Mouse (Mus musculus): ENCODE results near the gene Prlh. TPM values are rescaled to one million over a fixed set of nuclear protein-coding genes. Genes with fewer than 3 reads are reported as not detected.

The Prlh gene
- polyA plus RNA-seq, 1 experiment from 2014 or later = not detected

DNA sequence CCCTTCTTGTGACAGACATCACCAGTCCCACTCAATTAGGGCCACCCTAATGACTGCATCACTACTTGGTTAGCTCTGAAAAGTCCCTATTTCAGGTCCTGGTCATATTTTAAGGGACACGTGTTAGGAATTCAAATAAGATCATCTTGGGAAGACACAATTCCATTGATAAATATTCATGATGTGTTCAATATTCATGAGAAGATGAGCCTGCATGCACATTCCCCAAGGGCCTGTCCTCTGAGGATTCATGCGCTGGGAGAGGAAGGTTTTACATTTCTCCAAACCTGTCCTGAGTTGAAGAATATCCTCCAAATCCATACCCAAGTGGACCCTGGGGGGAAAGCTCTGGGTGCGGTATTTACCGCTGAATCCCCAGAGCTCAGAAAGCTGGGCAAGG, 23.1 kb downstream of the Prlh start:
- WGBS = 86% methylated on average over 4 of the region's 4 CpGs
- no peak overlapping the region for H3K9ac ChIP-seq (ENCODE audit: low read length)
- no peak overlapping the region for H3K4me3 ChIP-seq (ENCODE audit: low read depth, low read length)
- H3K27me3 ChIP-seq (replicated peaks; ENCODE audit: control insufficient read depth, insufficient read depth, low read length) = no peaks in the 10 kb centered on the region
- H3K4me1 ChIP-seq (replicated peaks; ENCODE audit: control insufficient read depth, insufficient read depth, low read length) = peaks cover 16% of the 10 kb centered on the region; the same call in 1 of the 2 replicates
- no peak overlapping the region for H3K27ac ChIP-seq (ENCODE audit: low read depth)
- H3K36me3 ChIP-seq (ENCODE audit: control insufficient read depth, insufficient read depth, low read length) = no peaks in the 10 kb centered on the region
- ATAC-seq (replicated peaks; ENCODE audit: low FRiP score, low TSS enrichment, low read depth) (no peak), DNase-seq (ENCODE audit: low spot score) (no peak)
- no peaks in the 10 kb centered on the region for H3K9me3 ChIP-seq (ENCODE audit: control insufficient read depth, low read length)
- no peak overlapping the region for H3K4me2 ChIP-seq (ENCODE audit: low read length)

DNA sequence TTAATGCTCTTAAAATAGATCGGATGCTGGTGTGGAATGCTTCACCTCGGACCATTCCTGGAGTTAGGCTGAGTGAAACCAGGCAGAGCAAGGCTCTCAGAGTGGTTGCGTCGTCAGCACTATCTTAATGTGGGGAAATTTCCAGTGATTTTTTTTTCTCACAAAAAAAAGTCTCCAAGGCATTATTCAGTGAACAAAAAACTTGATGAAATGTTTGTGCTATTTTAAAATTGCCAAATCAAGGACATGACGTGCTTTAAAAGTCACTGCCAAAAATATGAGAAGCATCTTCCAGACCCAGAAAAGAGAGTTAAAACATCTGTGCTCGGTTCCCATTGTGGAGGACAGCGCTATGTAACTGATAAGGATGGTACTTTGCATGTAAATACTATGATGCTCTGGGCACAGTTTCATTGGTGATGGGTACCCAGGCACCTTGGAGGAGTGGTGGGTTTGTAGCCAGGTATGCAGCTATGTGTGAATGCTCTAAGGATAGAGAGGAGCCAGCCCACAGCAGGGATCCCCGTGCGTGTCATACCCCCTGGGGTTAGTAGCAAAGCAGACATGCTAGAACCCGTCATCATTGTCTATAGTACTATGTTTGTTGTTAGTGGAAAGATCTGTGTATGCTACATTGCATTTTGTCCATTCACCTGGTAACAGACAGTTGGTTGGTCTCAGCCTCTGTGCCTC, 27.9 kb downstream of the Prlh start:
- ATAC-seq (replicated peaks; ENCODE audit: low FRiP score, low TSS enrichment, low read depth) = 0 out of 2 replicates have a peak, but pooled peaks have one; percentile 50
- no peak overlapping the region for H3K27ac ChIP-seq (ENCODE audit: low read depth)
- no peaks in the 10 kb centered on the region for H3K9me3 ChIP-seq (ENCODE audit: control insufficient read depth, low read length)
- no peak overlapping the region for H3K4me3 ChIP-seq (ENCODE audit: low read depth, low read length)
- no peak overlapping the region for H3K9ac ChIP-seq (ENCODE audit: low read length)
- H3K36me3 ChIP-seq (ENCODE audit: control insufficient read depth, insufficient read depth, low read length) = no peaks in the 10 kb centered on the region
- no peak for DNase-seq (ENCODE audit: low spot score)
- no peaks in the 10 kb centered on the region for H3K27me3 ChIP-seq (replicated peaks; ENCODE audit: control insufficient read depth, insufficient read depth, low read length)
- 54% methylated on average over 10 of the region's 10 CpGs for WGBS
- no peak overlapping the region for H3K4me2 ChIP-seq (ENCODE audit: low read length)
- H3K4me1 ChIP-seq (replicated peaks; ENCODE audit: control insufficient read depth, insufficient read depth, low read length) = 0 out of 2 replicates have a peak, but pooled peaks cover 4% of the 10 kb centered on the region

DNA sequence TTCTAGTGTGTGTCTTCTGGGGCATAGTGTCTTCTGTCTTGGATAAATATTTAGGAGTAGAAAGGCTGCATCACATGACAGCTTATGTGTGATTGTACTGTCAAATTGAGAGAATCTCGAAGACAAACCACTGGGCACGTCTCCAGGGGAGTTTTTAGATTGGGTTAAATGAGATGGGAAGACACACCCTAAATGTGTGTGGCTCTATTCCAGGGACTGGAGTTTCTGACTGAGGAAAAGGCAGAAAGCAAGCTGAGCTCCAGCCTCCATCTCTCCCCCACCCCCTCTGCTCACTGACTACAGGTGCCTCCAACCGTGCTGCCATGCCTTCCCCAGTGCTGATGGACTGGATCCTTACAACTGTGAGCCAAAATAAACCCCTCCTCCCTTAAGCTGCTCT, 28.4 kb downstream of the Prlh start:
- DNase-seq (ENCODE audit: low spot score) (no peak), ATAC-seq (replicated peaks; ENCODE audit: low FRiP score, low TSS enrichment, low read depth) (no peak)
- Histone ChIP-seq H3K4me2 (ENCODE audit: low read length) (no peak overlapping the region), H3K9ac (ENCODE audit: low read length) (no peak overlapping the region), H3K4me3 (ENCODE audit: low read depth, low read length) (no peak overlapping the region), H3K36me3 (ENCODE audit: control insufficient read depth, insufficient read depth, low read length) (no peaks in the 10 kb centered on the region), H3K27me3 (replicated peaks; ENCODE audit: control insufficient read depth, insufficient read depth, low read length) (no peaks in the 10 kb centered on the region), H3K27ac (ENCODE audit: low read depth) (no peak overlapping the region), H3K4me1 (replicated peaks; ENCODE audit: control insufficient read depth, insufficient read depth, low read length) (0 out of 2 replicates have a peak, but pooled peaks cover 4% of the 10 kb centered on the region), H3K9me3 (ENCODE audit: control insufficient read depth, low read length) (no peaks in the 10 kb centered on the region)
- 65% methylated on average over 3 of the region's 3 CpGs for WGBS

DNA sequence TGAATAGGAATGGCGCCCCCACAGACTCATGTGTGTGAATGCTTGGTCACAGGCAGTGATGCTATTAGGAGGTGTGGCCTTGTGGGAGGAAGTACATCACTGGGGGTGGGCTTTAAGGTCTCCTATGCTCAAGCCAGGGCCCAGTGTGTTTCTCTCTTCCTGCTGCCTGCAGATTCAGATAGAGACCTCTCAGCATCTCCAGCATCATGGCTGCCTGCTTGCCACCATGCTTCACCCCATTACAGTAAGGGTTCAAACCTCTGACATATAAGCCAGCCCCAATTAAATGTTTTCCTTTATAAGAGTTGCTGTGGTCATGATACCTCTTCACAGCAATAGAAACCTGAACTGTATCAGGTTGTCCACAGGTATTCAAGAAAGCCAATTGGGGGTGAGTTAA, 43.0 kb downstream of the Prlh start:
- Histone ChIP-seq H3K36me3 (ENCODE audit: control insufficient read depth, insufficient read depth, low read length) (no peaks in the 10 kb centered on the region), H3K4me1 (replicated peaks; ENCODE audit: control insufficient read depth, insufficient read depth, low read length) (peaks cover 9% of the 10 kb centered on the region; the same call in 1 of the 2 replicates)
- WGBS = 96% methylated on average over 1 of the region's 1 CpGs

DNA sequence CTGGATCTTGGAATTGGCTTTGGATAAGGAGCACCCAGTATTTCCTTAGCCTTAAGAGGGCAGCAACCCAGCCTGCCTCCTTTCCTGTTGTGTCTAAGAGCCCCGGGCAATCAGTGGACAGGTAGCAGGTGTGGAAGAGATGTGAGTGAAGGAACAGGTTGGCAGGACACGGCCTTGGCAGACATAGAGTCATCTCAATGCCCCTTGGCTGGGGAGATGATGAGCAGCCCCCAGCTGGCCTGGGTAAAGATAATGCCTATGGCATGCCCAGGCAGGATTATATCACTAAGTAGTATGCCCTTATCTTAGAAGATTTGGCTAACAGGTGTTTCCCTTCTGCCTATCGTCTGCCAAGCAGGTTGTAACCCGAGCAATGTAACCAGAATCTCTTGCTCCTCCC, 44.2 kb downstream of the Prlh start:
- H3K36me3 ChIP-seq (ENCODE audit: control insufficient read depth, insufficient read depth, low read length) = no peaks in the 10 kb centered on the region
- WGBS = 56% methylated on average over 4 of the region's 4 CpGs
- H3K27ac ChIP-seq (ENCODE audit: low read depth) = no peak overlapping the region
- peaks cover 4% of the 10 kb centered on the region; the same call in 1 of the 2 replicates for H3K9me3 ChIP-seq (ENCODE audit: control insufficient read depth, low read length)
- H3K4me2 ChIP-seq (ENCODE audit: low read length) = no peak overlapping the region
- DNase-seq (ENCODE audit: low spot score) (no peak), ATAC-seq (replicated peaks; ENCODE audit: low FRiP score, low TSS enrichment, low read depth) (no peak)
- H3K9ac ChIP-seq (ENCODE audit: low read length) = no peak overlapping the region
- peaks cover 9% of the 10 kb centered on the region; the same call in 1 of the 2 replicates for H3K4me1 ChIP-seq (replicated peaks; ENCODE audit: control insufficient read depth, insufficient read depth, low read length)
- H3K27me3 ChIP-seq (replicated peaks; ENCODE audit: control insufficient read depth, insufficient read depth, low read length) = no peaks in the 10 kb centered on the region
- no peak overlapping the region for H3K4me3 ChIP-seq (ENCODE audit: low read depth, low read length)

More for the DNA sequence above, 43.0 kb downstream of the Prlh start:
- ATAC-seq (replicated peaks; ENCODE audit: low FRiP score, low TSS enrichment, low read depth) (no peak), DNase-seq (ENCODE audit: low spot score) (no peak)
- Histone ChIP-seq H3K4me2 (ENCODE audit: low read length) (no peak overlapping the region), H3K4me3 (ENCODE audit: low read depth, low read length) (no peak overlapping the region), H3K27ac (ENCODE audit: low read depth) (no peak overlapping the region), H3K9ac (ENCODE audit: low read length) (no peak overlapping the region), H3K9me3 (ENCODE audit: control insufficient read depth, low read length) (peaks cover 4% of the 10 kb centered on the region; the same call in 1 of the 2 replicates), H3K27me3 (replicated peaks; ENCODE audit: control insufficient read depth, insufficient read depth, low read length) (no peaks in the 10 kb centered on the region)

- DNase-seq (ENCODE audit: low spot score) (no peak), ATAC-seq (replicated peaks; ENCODE audit: low FRiP score, low TSS enrichment, low read depth) (no peak)
- 84% methylated on average over 5 of the region's 5 CpGs for WGBS
- Histone ChIP-seq H3K9ac (ENCODE audit: low read length) (no peak overlapping the region), H3K4me3 (ENCODE audit: low read depth, low read length) (no peak overlapping the region), H3K36me3 (ENCODE audit: control insufficient read depth, insufficient read depth, low read length) (no peaks in the 10 kb centered on the region), H3K9me3 (ENCODE audit: control insufficient read depth, low read length) (peaks cover 4% of the 10 kb centered on the region; the same call in 1 of the 2 replicates), H3K4me1 (replicated peaks; ENCODE audit: control insufficient read depth, insufficient read depth, low read length) (peaks cover 9% of the 10 kb centered on the region; the same call in 1 of the 2 replicates), H3K4me2 (ENCODE audit: low read length) (peak overlapping the region; percentile 98), H3K27me3 (replicated peaks; ENCODE audit: control insufficient read depth, insufficient read depth, low read length) (no peaks in the 10 kb centered on the region), H3K27ac (ENCODE audit: low read depth) (no peak overlapping the region)
Observed at GRCm38 (mm10) chr1:90997641-90998040, 44.7 kb downstream of the Prlh start.

GRCm38 (mm10) chr1:90998268-90998890, 45.5 kb downstream of the Prlh start, which contains the start of gene Lrrfip1:
TSS of gene Lrrfip1 (plus strand) at chr1:90998737.
- H3K36me3 ChIP-seq (ENCODE audit: control insufficient read depth, insufficient read depth, low read length) = no peaks in the 10 kb centered on the region
- DNase-seq (ENCODE audit: low spot score) = peak; percentile 79
- peak within 1 kb of the TSS; percentile 71 for H3K9ac ChIP-seq (ENCODE audit: low read length)
- peak within 1 kb of the TSS; percentile 98 for H3K4me2 ChIP-seq (ENCODE audit: low read length)
- no peak within 1 kb of the TSS for H3K27ac ChIP-seq (ENCODE audit: low read depth)
- ATAC-seq (replicated peaks; ENCODE audit: low FRiP score, low TSS enrichment, low read depth) = peak; percentile 85
- H3K27me3 ChIP-seq (replicated peaks; ENCODE audit: control insufficient read depth, insufficient read depth, low read length) = no peaks in the 10 kb centered on the region
- 2% methylated on average over 58 of the region's 59 CpGs for WGBS
- peaks cover 4% of the 10 kb centered on the region; the same call in 1 of the 2 replicates for H3K9me3 ChIP-seq (ENCODE audit: control insufficient read depth, low read length)
- peak within 1 kb of the TSS; percentile 60 for H3K4me3 ChIP-seq (ENCODE audit: low read depth, low read length)
- H3K4me1 ChIP-seq (replicated peaks; ENCODE audit: control insufficient read depth, insufficient read depth, low read length) = peaks cover 9% of the 10 kb centered on the region; the same call in 1 of the 2 replicates

DNA sequence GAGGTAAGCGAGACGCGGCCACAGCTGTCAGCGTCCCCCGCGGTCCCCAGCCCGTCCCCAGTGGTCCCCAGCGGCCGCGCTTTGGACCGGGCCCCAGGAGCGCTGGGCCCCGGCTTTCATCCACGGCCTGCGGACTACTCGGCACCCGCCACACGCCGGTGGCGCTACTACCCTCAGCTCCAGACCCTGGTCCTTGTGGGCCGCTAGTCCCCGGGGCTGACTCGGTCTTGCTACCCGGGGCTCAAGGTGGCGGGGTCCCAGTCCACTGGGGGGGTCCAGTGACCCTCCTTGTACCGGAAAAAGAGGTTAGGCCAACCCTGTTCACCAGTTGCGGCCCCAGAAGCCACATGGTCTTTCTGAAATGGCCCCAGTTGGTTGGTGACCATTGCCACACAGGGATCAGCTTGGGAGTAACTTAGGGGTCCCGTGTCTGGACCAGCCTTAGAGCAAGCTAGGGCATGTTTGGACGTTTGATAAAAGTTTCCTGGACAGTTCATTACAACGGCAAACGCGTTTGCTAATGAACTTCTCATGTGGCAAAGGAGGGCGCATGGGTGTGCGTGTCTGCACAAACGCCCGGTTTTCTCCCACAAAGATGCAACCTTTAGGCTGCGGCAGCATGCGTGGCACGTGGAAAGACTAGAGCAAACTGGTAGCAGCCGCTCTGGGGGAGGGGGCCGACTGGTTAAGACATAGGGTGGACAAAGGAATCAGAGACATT, 46.1 kb downstream of the Prlh start:
- 2% methylated on average over 41 of the region's 41 CpGs for WGBS
- Histone ChIP-seq H3K4me3 (ENCODE audit: low read depth, low read length) (peak overlapping the region; percentile 60), H3K9ac (ENCODE audit: low read length) (peak overlapping the region; percentile 71), H3K27ac (ENCODE audit: low read depth) (no peak overlapping the region), H3K9me3 (ENCODE audit: control insufficient read depth, low read length) (peaks cover 4% of the 10 kb centered on the region; the same call in 1 of the 2 replicates), H3K36me3 (ENCODE audit: control insufficient read depth, insufficient read depth, low read length) (no peaks in the 10 kb centered on the region), H3K4me1 (replicated peaks; ENCODE audit: control insufficient read depth, insufficient read depth, low read length) (peaks cover 9% of the 10 kb centered on the region; the same call in 1 of the 2 replicates), H3K27me3 (replicated peaks; ENCODE audit: control insufficient read depth, insufficient read depth, low read length) (no peaks in the 10 kb centered on the region), H3K4me2 (ENCODE audit: low read length) (peak overlapping the region; percentile 98)
- DNase-seq (ENCODE audit: low spot score) = peak; percentile 78
- ATAC-seq (replicated peaks; ENCODE audit: low FRiP score, low TSS enrichment, low read depth) = peak; percentile 52; the same call in 1 of the 2 replicates

All from intestine, embryonic 14.5 days (tissue).